Mouse (Mus musculus): ENCODE measurements around the gene Ankrd13d.
"Not testable (repeated sequence)": the region's sequence is repeated elsewhere in the genome, so short reads cannot be mapped to it uniquely, and the experiment has no call there.

Gene Ankrd13d

DNA sequence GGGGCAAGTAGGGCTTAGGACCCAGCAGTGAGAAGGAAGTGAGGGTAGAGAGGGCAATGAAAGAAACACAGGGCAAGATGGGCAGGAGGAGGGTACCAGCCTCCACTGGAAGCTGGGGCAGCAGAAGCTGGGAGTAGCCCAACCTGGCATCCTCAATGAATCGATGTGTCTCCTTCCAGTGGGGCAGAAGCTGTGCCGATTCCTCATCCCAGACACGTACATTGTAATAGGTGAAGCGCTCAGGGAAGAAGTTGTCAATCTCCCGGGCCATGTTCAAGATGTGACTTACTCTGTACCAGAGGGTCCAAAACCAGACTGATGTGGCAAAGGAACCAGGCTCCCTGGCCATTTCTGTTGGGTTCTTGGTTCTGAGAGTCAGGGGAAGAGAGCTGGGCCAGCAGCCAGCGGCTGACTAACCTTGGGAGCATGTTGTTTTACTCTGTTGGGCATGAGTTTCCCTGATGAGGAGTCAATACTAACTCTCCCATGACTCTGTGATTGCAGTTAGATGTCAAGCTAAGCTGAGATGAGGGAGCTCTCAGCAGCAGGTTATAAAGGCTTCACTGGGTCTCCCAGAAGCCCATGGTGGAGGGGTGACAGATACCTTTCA is 18.7 kb downstream of the Ankrd13d start:
- DNase-seq (ENCODE audit: low read depth, low spot score), result no peak

DNA sequence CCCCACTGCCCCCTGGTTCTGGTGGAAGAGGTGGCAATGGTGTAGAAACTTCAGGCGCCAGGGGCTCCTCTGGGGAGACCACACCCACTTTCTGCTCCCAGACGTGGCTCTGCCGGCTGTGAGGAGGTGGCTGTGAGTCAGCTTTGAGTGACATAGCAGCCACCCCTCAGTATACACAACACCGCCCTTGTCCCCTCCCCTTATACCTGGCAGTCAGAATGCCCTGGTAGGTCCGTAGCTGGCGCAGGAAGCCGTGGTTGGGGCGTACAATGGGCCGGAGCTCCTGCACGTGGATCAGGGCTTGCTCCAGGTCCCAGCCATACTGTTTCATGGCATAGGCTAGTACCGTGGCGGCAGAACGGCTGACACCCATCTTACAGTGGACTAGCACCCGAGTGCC is 19.2 kb downstream of the Ankrd13d start:
- DNase-seq (ENCODE audit: low read depth, low spot score), result no peak

DNA sequence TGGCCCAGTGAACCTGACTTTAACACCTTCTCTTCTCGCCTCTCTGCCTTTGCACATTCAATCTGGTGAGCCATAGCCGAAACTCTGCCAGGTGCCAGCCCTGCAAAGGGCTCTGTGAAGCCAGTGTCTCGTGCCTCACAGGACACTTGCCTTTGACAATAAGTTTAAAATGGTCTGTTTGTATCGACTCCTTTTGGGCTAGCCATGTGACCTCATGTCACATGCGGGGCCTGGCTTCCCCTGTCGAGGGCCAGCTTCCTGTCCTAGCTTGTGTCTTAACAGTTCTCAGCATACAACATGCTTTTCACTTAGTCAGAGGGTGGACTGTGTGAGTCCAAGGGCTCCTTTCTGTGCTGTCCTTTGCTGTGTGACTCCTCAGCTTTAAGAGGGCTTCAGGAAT is 20.2 kb downstream of the Ankrd13d start:
- no peak for DNase-seq (ENCODE audit: low read depth, low spot score)

DNA sequence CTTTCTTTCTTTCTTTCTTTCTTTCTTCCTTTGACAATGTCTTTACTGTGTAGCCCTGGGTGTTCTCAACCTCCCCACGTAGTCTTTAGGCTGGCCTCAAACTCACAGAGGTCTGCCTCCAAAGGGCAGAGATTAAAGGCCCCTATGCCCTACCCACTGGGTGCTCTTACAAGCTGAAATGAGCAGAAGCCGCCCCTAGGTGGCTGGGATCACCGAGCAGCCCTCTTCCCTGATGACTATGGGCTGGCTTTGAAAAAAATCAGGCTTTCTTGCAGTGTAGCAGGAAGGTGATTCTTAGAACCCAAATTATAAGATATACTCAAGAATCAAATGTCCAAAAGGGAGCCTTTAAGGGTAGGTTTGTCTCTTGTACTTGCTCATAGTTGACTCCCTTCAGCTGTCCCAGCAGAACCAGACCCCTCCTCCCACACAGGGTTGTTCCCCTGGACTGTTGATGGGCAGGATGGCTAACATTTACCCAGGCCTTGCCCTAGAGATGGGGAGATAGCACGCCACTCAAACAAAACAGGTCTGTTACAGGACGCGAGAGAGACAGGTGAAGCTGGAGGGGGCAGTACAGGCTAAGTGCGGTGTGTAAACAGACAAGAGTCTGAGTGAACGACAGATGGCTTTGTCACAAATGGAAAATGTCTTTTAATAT is 21.8 kb downstream of the Ankrd13d start:
- peak; percentile 36 for DNase-seq (ENCODE audit: low read depth, low spot score)

DNA sequence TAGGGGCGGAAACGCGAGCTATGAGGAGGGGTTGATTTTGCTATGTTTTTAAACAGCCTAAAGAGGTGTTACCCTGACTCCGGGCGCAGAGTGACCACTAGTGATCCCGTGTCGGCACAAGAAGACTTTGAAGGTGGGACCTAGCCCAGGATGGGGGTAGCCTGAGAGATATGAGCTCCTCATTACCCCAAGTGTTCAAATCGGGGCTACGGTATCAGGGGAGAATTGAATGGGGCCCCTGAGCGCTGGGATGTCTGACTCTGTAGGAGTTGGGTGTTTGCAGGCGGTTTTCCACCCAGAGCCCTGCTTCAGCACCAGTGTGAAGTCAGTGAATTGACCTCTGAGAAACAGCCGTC is 25.1 kb downstream of the Ankrd13d start:
- DNase-seq (ENCODE audit: low read depth, low spot score), result no peak

DNA sequence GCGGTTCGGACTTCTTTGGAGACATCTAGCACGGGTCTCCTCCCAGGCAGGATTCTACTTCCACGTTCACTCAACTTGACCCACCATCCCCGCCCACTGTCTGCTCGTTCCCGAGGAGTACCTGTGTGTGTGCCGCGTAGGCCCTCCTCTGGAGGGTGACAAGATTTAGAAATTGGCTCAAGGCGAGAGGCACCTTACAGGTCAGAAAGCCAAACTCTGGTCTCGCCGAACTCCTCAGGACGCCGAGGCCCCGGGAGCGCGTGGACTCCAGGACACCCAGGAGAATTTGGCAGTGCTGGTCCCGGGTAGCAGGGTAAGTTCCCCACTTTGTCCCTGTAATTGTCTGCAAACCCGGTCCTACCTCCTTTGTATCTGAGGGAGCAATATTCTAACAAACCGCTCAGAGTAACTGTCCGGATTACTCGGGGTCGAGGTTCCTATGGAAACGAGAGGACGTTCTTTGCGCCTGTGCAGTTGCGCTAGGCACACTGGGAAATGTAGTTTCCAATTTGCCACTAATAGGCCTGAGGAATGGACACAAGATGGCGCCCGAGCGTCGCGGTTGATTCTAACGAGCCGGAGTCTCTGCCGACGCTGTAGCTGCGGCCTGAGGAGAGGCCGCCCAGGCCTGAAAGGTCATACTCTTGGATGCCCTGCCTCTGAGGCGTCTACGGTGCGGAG is 25.6 kb downstream of the Ankrd13d start:
- DNase-seq (ENCODE audit: low read depth, low spot score), result peak; percentile 95

DNA sequence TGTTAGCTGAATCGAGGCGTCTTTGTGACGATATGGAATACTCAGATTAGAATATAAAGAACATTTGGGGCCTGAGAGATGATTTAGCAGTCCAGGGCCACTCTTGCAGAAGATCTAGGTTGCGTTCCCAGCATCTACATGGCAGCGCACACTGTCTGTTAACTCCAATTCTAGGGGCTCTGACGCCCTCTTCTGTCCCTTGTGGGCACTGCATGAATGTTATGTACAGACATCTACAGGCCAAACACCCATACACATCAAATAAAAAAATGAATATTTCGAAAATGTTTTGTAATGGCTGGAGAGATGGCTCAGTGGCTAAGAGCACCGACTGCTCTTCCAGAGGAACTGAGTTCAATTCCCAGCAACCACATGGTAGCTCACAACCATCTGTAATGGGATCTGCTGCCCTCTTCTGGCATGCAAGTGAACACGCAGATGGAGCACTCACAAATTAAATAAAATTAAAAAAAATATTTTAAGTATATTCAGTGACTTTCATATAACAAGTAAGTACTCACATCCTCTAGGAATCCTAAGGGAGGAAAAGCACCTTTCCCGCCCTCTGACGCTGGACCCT is 27.3 kb downstream of the Ankrd13d start:
- DNase-seq (ENCODE audit: low read depth, low spot score), result peak; percentile 58

DNA sequence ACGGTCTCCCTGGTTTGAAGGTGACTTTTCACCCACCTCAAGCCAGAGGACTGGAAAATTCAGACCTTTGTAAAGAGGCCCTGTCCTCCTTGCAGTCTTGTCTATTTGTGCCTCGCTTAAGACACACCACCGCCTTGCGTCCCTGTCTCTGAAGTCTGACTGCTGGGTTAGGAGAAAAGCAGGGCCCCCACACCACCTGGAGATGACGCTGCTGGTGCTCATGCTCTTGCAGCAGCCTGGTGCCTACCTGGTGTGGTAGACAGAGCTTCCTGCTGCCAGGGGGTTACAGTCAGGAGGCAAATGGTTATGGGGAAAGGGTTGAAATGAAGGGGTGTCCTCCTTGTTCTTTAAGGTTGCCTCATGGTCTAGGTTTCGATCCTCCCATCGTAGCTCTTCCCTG is 28.7 kb downstream of the Ankrd13d start:
- no peak for DNase-seq (ENCODE audit: low read depth, low spot score)

DNA sequence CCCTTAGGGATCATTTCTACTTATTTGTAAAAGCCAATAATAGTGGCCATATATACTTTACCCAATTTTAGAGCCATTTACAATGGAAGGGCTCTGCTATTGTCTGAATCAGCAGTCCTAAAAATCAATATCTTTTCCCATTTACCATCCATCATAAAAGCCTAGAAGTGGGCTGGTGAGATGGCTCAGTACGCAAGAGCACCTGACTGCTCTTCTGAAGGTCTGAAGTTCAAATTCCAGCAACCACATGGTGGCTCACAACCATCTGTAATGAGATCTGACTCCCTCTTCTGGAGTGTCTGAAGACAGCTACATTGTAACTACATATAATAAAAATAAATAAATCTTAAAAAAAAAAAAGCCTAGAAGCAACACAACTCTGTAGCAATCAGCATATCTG is 34.3 kb downstream of the Ankrd13d start:
- DNase-seq (ENCODE audit: low read depth, low spot score), result not testable (repeated sequence)

DNA sequence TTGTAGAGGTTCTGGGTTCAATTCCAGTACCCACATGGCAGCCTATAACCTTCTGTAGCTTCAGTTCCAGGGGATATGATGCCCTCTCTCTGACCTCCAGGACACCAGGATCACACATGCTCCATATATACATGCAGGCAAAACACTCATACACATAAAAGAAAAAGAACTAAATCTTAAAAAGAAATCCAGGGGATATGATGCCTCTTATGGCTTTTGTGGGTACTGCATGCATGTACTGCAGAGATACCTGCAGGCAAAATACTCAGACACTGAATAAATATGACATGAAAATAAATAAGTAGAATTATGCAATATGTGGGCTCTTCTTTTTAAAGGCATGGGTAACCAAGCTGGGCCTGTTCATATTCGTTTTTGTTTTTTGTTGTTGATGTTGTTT is 35.9 kb downstream of the Ankrd13d start:
- peak; percentile 48 for DNase-seq (ENCODE audit: low read depth, low spot score)

DNA sequence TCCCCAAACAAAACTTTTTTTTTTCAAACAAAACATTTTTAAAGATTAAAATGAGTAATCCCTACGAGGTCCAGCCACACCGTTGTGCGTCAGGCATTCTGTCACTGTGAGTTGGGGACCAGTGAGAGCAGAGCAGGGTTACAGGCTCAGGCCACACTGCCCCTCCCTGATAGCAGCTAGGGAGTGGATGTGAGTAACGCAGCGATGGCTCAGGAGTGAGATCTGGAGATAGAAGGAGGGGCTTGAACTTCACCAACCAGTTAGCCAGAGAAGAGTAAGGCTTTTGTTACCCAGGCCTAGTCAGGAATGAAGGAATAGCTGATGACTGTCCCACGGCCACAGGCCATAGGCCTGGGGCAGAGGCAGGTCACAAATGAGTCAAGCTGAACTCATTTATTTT is 38.2 kb downstream of the Ankrd13d start:
- DNase-seq (ENCODE audit: low read depth, low spot score), result no peak

DNA sequence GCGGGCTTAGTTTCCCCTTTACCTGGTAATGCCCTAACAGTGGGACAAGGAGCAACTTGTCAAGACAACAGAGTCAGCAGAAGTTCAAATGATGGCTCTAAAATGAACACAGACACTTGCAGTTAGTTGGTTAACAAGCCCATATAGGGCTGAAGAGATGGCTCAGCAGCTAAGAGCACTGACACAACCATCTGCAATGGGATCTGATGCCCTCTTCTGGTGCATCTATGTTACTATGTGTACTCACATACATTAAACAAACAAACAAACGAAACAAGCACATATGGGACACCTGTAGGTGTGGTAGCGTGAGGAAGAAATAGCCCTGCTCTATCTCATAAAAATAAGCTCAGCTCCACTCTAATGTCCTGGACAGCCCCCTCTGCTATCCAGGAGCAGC is 40.5 kb downstream of the Ankrd13d start:
- peak; percentile 58 for DNase-seq (ENCODE audit: low read depth, low spot score)

DNA sequence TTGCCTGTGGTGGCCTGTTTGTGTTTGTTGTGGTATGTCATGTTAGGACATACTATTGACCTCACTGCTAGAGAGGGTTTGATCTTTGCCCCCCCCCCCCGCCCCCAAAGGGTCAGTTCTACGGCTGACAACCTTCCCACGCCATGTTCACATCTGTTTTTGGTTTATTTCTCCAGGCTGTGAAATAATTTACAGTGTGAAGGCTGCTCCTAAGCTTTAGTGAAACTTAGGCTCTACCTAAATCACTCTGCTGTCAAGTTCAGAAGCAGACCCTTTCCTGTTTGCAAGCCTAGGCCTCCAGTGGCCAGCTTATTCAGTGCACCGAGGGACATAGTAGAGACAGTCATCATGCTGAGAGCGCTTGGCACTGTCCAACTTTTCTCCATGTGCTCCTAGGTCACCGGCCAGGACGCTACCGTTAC is 42.7 kb downstream of the Ankrd13d start:
- no peak for DNase-seq (ENCODE audit: low read depth, low spot score)

DNA sequence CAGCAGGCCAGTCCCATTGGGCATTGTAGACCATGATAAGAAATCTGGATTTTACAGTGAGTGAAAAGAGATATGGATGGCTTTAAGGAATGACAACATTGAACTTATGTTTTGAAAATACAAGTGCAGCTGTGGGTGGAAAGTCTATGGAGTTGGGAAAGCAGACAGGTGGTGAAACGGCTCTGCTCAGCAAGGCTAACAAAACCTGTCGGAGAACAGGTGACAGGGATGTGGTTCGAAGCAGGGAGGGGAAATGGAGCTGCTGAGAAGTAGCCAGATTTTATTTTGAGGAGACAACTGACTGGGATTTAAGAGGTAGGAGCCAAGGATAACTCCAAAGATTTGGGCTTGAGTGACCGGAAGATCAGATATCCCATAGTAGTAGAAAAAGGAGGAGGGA is 48.4 kb downstream of the Ankrd13d start:
- no peak for DNase-seq (ENCODE audit: low read depth, low spot score)

DNA sequence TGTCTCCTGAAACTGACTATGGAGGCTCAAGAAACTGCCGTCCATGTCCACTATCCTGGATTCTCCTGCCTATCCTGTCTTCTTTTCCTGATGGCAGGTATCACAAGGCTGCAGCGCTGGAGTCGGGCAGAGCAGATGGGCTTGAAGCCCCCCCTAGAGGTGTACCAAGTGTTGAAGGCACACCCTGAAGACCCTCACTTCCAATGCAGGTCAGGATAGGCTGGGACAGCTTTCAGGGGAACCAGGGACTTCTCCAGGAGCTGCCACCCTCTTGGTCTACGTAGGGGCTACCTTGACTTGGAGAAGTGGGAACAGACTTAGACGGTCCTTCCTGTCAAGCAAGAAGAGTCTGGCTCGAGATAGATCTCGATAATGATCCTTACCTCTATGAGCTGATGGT is 50.3 kb downstream of the Ankrd13d start:
- no peak for DNase-seq (ENCODE audit: low read depth, low spot score)

DNA sequence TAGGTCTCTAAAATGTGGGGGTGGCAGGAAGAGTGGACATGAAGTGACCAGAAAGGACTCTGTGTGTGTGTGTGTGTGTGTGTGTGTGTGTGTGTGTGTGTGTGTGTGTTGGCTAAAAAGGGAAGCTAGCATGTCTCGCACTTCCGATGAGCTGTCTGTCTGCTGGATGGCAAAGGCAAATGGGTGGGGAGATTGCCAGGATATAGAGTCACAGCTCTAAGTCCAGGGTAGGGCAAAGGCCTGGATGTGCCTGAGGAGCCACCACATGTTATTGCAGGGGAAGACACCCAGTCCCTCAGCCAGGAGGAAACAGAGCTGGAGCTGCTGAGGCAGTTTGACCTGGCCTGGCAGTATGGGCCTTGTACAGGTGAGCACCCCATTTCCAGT is 50.8 kb downstream of the Ankrd13d start:
- no peak for DNase-seq (ENCODE audit: low read depth, low spot score)

DNA sequence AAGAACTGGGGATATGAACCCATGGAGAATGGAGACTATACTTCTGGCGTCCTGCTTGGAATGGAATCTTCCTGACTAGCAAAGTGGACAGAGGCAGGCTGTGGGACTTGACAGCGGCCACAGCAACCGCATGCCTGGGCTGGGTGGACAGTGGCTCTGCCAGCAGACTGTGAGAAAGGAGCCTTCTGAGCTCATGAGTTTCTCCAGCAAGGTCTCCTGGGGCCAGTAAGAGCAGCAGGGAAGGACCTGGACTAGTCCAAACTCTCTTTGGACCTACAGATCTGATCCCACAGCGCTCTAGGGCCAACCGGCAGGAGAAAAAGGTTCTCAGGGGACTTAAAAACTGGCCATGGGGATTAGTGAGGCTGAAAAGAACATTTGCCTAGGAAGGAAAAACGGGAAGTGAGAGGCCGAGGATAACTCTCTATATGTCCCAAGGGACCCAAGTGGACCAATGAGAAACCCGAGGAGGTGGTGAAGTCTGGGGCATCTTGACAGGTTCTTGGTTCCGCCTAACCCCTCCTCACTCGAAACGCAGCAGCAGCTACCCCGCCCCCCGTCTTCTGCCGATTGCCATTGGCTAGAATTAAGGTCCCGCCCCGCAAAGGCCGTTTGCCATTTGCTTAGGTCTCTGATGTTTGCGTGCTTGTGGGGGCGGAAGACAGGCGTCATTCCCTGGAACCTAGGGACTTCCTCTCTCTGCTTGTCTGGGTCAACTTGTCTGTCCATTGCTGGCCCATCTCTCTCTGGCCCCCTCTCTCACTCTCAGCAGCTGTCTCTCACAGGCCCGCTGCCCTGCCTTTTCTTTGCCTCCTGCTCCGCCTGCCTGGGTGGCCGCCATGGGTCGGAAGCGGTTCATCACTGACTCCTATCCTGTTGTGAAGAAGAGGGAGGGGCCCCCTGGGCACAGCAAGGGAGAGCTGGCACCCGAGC is 51.4 kb downstream of the Ankrd13d start, which contains the start of gene Pold4:
Pold4 (plus strand) TSS at position 647 of the 933 bp plus-strand sequence.
- DNase-seq (ENCODE audit: low read depth, low spot score), result peak; percentile 99

DNA sequence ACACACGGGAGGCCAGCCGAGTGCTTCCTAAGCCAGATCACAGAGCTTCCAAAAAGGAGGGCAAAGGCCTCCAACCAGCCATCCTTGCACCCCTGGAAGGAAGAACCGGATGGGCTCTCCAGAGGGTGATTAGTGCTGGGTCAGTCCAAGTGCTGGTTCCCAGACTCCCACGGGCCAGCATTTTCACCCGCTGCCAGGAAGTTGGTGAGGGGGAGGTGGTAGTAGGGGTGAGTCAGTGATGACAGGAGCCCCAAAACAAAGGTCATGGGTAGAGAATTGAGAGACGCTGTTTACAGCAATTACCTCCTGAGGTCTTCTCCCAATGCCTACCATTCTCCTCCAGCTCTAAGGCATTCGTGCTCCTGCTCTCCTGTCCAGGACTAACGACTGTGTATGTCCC is 52.5 kb downstream of the Ankrd13d start:
- peak; percentile 43 for DNase-seq (ENCODE audit: low read depth, low spot score)

DNA sequence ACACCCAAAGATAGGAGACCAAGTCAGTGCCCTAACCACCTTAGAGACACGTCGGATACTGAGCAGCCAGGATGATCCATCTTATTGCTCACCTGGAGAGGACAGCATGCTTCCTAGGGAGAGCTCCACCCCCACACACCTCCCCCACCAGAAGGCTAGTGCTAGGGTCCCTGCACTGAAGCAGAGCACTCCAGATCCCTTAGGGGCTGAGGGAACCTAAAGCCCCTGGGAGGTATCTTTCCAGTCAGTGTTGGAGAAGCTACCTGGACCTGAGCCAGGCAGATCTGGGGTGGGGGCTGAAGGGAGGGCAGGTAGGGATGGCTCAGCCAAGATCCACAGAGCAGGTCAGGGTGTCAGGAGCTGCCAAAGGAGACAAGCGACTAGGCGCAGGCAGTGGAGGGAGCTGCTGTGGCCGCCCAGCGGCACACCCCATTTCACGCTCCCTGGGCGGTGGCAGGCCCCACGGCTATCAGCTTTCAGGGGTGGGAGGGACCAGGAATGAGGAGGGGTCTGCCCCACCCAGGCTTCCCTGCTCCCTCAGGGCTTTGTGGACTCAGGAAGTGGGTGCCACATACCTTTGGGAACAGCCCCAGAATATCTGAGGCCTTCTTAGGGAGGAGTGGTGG is 53.4 kb downstream of the Ankrd13d start:
- no peak for DNase-seq (ENCODE audit: low read depth, low spot score)

DNA sequence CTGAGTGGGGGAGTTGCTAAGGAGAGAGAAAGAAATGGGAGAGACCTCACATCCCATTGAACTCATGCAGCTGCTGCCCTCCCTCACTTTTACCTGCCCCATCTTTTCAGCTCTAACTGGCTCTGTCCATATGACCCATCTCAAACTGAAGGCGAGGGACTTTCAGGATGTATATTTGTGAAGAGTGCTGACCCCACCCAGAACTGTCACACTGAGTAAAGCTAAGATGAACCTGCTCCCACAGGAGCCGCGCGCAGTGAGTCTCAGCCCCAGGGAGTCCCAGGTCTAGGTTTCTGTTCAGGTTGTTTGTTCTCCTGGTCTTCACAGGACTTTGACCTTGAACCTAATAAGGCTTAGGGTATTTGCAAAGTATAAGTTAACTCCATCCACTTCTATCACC is 54.0 kb downstream of the Ankrd13d start:
- no peak for DNase-seq (ENCODE audit: low read depth, low spot score)
